Mouse (Mus musculus) intestine, embryonic 14.5 days (tissue): ENCODE measurements around the gene Scgb2b2. TPM values are rescaled to one million over a fixed set of nuclear protein-coding genes. Genes with fewer than 3 reads are reported as not detected.

Experiments used
- ATAC-seq: fragments of 200-750 bp; cut with Nextera tagmentation; replicated peaks from 2 replicates; pipeline ENCODE4 v1.8.0; 2017; ENCODE audit warnings: low read depth, moderate number of reproducible peaks, moderate TSS enrichment, moderate library complexity; ENCODE audit not compliant: low FRiP score, low TSS enrichment
- DNase-seq: peaks from one replicate; pipeline ENCODE4 v3.0.0-alpha.2; 2018; ENCODE audit warnings: low spot score
- H3K27ac ChIP-seq: fragments of 300-500 bp; sonication (generic); 2 replicates; pipeline ENCODE4 v1.5.1; 2014; ENCODE audit warnings: low read depth, mild to moderate bottlenecking, control low read depth
- H3K27me3 ChIP-seq: fragments of 300-500 bp; sonication (generic); replicated peaks from 2 replicates; pipeline ENCODE4 v1.6.1; 2014; ENCODE audit warnings: low read length, control low read depth; ENCODE audit not compliant: control insufficient read depth, insufficient read depth
- H3K36me3 ChIP-seq: fragments of 300-500 bp; sonication (generic); 2 replicates; pipeline ENCODE4 v1.6.1; 2014; ENCODE audit warnings: low read length, control low read depth; ENCODE audit not compliant: control insufficient read depth, insufficient read depth
- H3K4me1 ChIP-seq: fragments of 300-500 bp; sonication (generic); replicated peaks from 2 replicates; pipeline ENCODE4 v1.6.1; 2014; ENCODE audit warnings: low read length, control low read depth, mixed read lengths; ENCODE audit not compliant: control insufficient read depth, insufficient read depth
- H3K4me2 ChIP-seq: fragments of 300-500 bp; sonication (generic); 2 replicates; pipeline ENCODE4 v1.6.1; 2014; ENCODE audit warnings: low read length
- H3K4me3 ChIP-seq: fragments of 300-500 bp; sonication (generic); 2 replicates; pipeline ENCODE4 v1.5.1; 2014; ENCODE audit warnings: low read depth, low read length, control low read depth, mixed read lengths
- H3K9ac ChIP-seq: fragments of 300-500 bp; sonication (generic); 2 replicates; pipeline ENCODE4 v1.6.1; 2014; ENCODE audit warnings: mild to moderate bottlenecking, low read length
- H3K9me3 ChIP-seq: fragments of 300-500 bp; sonication (generic); 2 replicates; pipeline ENCODE4 v1.6.1; 2016; ENCODE audit warnings: low read length, control low read depth; ENCODE audit not compliant: control insufficient read depth
- WGBS: fragments of 180-500 bp; shearing (Covaris S2); extraction: QIAGEN DNeasy Blood & Tissue Kit; methylation state at CpG from one replicate; pipeline ENCODE4 v1.1.7; 2014; 5-methylcytosine and 5-hydroxymethylcytosine counted together
- polyA plus RNA-seq: library from polyadenylated mRNA; unstranded; fragments of >200 nt; fragmentation: Nextera tagmentation; extraction: Ambion mirVana; gene quantifications from 2 replicates; pipeline ENCODE4 v1.2.1, GENCODE M21; 2014

The Scgb2b2 gene
- not detected in 2 replicates for polyA plus RNA-seq

DNA sequence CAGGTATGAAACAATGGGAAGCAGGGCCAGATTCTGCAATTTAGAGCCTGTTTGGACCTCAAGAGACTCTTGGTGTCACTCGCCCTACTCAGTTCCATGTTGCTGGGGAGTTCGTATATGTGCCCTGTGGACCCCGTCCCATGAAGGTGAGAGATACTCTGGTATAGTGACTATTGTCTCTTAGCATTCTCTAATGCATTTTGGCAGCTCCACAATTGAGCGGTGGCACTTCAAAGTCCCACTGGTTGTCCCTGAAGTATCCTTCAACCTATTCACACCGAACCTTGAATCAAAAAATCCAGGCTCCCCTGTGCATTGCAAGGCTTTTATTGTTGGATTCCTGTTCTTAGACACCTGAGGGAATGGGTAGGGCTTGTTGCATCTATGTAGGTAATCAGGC, at the start of gene Scgb2b2:
Gene Scgb2b2 (plus strand): TSS at position 301 of the 400 bp plus-strand sequence.
- Histone ChIP-seq H3K4me2 (no peak within 1 kb of the TSS), H3K9me3 (0 out of 2 replicates have a peak, but pooled peaks cover 5% of the 10 kb centered on the region), H3K36me3 (no peaks in the 10 kb centered on the region), H3K27ac (no peak within 1 kb of the TSS), H3K27me3 (no peaks in the 10 kb centered on the region), H3K9ac (no peak within 1 kb of the TSS), H3K4me3 (no peak within 1 kb of the TSS), H3K4me1 (no peaks in the 10 kb centered on the region)
- no peak for ATAC-seq
- DNase-seq, result no peak
- WGBS, result 84% methylated on average over 5 of the region's 5 CpGs

DNA sequence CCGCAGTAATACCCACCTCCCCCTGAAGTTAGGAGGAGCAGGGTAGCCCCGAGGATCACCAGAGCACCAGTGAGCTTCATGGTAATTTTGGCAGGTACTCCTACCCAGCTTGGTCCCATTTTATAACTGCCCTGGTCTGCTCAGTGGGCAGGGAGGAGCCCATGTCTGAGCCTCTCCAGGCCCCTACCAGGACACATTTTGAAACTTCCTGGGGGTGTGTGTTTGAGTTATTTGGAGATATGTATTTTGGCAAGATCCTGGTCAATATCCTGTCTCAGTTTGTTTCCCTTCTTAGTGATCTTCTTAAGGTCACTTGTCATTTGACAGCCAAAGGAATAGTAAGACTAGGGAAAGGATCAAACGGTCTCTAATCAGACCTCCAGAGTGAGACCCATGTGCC, 1.4 kb downstream of the Scgb2b2 start, which contains the start of gene Scgb1b2:
Gene Scgb1b2 (minus strand): TSS at position 101 of the 400 bp plus-strand sequence.
- H3K27me3 ChIP-seq, result no peaks in the 10 kb centered on the region
- H3K4me1 ChIP-seq, result no peaks in the 10 kb centered on the region
- 0 out of 2 replicates have a peak, but pooled peaks cover 3% of the 10 kb centered on the region for H3K9me3 ChIP-seq
- no peak within 1 kb of the TSS for H3K9ac ChIP-seq
- ATAC-seq (no peak), DNase-seq (no peak)
- H3K4me3 ChIP-seq, result no peak within 1 kb of the TSS
- H3K27ac ChIP-seq, result no peak within 1 kb of the TSS
- no peaks in the 10 kb centered on the region for H3K36me3 ChIP-seq
- WGBS, result 79% methylated on average over 3 of the region's 3 CpGs
- no peak within 1 kb of the TSS for H3K4me2 ChIP-seq

Other genes with a start within 250 kb of the Scgb2b2 start
- gene Fxyd5, start 248.0 kb upstream of the Scgb2b2 start, polyA plus RNA-seq, result 18.1 and 22.8 TPM in 2 replicates
- gene Fxyd7, start 239.0 kb upstream of the Scgb2b2 start, polyA plus RNA-seq, result 21.1 and 23.0 TPM in 2 replicates
- gene Fxyd1, start 233.3 kb upstream of the Scgb2b2 start, polyA plus RNA-seq, result 71.8 and 74.1 TPM in 2 replicates
- 1.2 and 2.4 TPM in 2 replicates for gene Lgi4, start 231.2 kb upstream of the Scgb2b2 start, polyA plus RNA-seq
- gene Fxyd3, start 213.8 kb upstream of the Scgb2b2 start, polyA plus RNA-seq, result 70.2 and 71.5 TPM in 2 replicates
- gene Hpn, start 175.2 kb upstream of the Scgb2b2 start, polyA plus RNA-seq, result 23.5 and 29.0 TPM in 2 replicates
- gene Scn1b, start 163.5 kb upstream of the Scgb2b2 start, polyA plus RNA-seq, result 0.99 and 2.4 TPM in 2 replicates
- 54.2 and 66.2 TPM in 2 replicates for gene Gramd1a, start 134.6 kb upstream of the Scgb2b2 start, polyA plus RNA-seq
- not detected in 2 replicates for gene Scgb1b2, start 1.3 kb downstream of the Scgb2b2 start, polyA plus RNA-seq
- not detected in 2 replicates for gene Scgb2b3, start 71.6 kb downstream of the Scgb2b2 start, polyA plus RNA-seq
- gene Scgb1b3, start 85.1 kb downstream of the Scgb2b2 start, polyA plus RNA-seq, result not detected in 2 replicates